Mouse (Mus musculus): ENCODE measurements around the gene Zfp781. TPM values are rescaled to one million over a fixed set of nuclear protein-coding genes. Genes with fewer than 3 reads are reported as not detected.
"Not testable (repeated sequence)": the region's sequence is repeated elsewhere in the genome, so short reads cannot be mapped to it uniquely, and the experiment has no call there.

Zfp781 gene
- 0.07 and 0.19 TPM in 2 replicates for polyA plus RNA-seq (2012; rRNA removed)

GRCm38 (mm10) chr10:81929842-81930743 is at the start of gene Zfp781:
Zfp781 (minus strand) TSS chr10:81930480.
- no CpG with 5 or more reads among the region's 43 CpGs for WGBS
- DNase-seq (ENCODE audit: low read depth, low spot score): not testable (repeated sequence)

- WGBS: no CpG with 5 or more reads among the region's 44 CpGs
- DNase-seq (ENCODE audit: low read depth, low spot score): not testable (repeated sequence)
Measured at GRCm38 (mm10) chr10:81978365-81979003, 48.2 kb upstream of the Zfp781 start.

GRCm38 (mm10) chr10:81930744-81931118 is 451 bp upstream of the Zfp781 start:
- no CpG with 5 or more reads among the region's 3 CpGs for WGBS
- not testable (repeated sequence) for DNase-seq (ENCODE audit: low read depth, low spot score)

- not testable (repeated sequence) for DNase-seq (ENCODE audit: low read depth, low spot score)
- 38% methylated on average over 5 of the region's 49 CpGs for WGBS
Measured at GRCm38 (mm10) chr10:81863409-81864407, 66.6 kb downstream of the Zfp781 start, which contains the start of gene Gm32687. Gm32687 (plus strand) TSS chr10:81863934.

Other genes with a start within 250 kb of the Zfp781 start
- 0.48 and 0.77 TPM in 2 replicates for gene Zfp433, start 225.7 kb downstream of the Zfp781 start, polyA plus RNA-seq (2012; rRNA removed)
- gene Gm3055, start 159.3 kb downstream of the Zfp781 start, polyA plus RNA-seq (2012; rRNA removed): 0.37 and 0.57 TPM in 2 replicates
- gene Gm4767, start 118.3 kb downstream of the Zfp781 start, polyA plus RNA-seq (2012; rRNA removed): not detected in 2 replicates
- 0.35 and 0.53 TPM in 2 replicates for gene Gm32687, start 66.5 kb downstream of the Zfp781 start, polyA plus RNA-seq (2012; rRNA removed)
- 2.0 and 2.5 TPM in 2 replicates for gene Zfp873, start 117.6 kb upstream of the Zfp781 start, polyA plus RNA-seq (2012; rRNA removed)
- 0.05 and 0.10 TPM in 2 replicates for gene BC024063, start 152.9 kb upstream of the Zfp781 start, polyA plus RNA-seq (2012; rRNA removed)
- 0.25 and 0.33 TPM in 2 replicates for gene AU041133, start 197.5 kb upstream of the Zfp781 start, polyA plus RNA-seq (2012; rRNA removed)

Measured in large intestine, adult 2 months (tissue).